Comparison of ENCODE assay signal across 11 mouse cellular contexts in genomic region chr7:71064446-71065391, GRCm38 (mm10).
DNase-seq lines count a peak whose midpoint lies in the region; ATAC-seq lines count a peak whose summit lies in the region.
"Had no signal": no experiment of that assay in that cellular context is flagged by ENCODE, and none has a peak within 500 bp of the region (broad histone marks: within the 10 kb centered on the region; RNA-seq: fewer than 3 reads in every experiment).

No protein-coding gene starts in this region.

- peaks cover 17% of the 10 kb centered on the region for H3K4me1 ChIP-seq in forebrain, embryonic 12.5 days
- peaks cover 6% of the 10 kb centered on the region for H3K4me1 ChIP-seq in midbrain, embryonic 11.5 days (ENCODE audit: control insufficient read depth, insufficient read depth, low read length)
- H3K4me1 ChIP-seq: liver, embryonic 13.5 days had no signal

- no peak overlapping the region for H3K4me3 ChIP-seq in forebrain, embryonic 12.5 days (replicated peaks)
- no peak overlapping the region for H3K4me3 ChIP-seq in midbrain, embryonic 11.5 days (ENCODE audit: low read depth, low read length)
- H3K4me3 ChIP-seq: liver, embryonic 13.5 days had no signal

- no peak overlapping the region for H3K27ac ChIP-seq in forebrain, embryonic 12.5 days
- no peak overlapping the region for H3K27ac ChIP-seq in midbrain, embryonic 11.5 days (ENCODE audit: low read depth, low read length)
- H3K27ac ChIP-seq: liver, embryonic 13.5 days had no signal

- H3K9ac ChIP-seq in forebrain, embryonic 12.5 days = no peak overlapping the region
- no peak overlapping the region for H3K9ac ChIP-seq in midbrain, embryonic 11.5 days (ENCODE audit: low read length)
- H3K9ac ChIP-seq: liver, embryonic 13.5 days had no signal

- H3K36me3 ChIP-seq in forebrain, embryonic 12.5 days (replicated peaks) = no peaks in the 10 kb centered on the region
- no peaks in the 10 kb centered on the region for H3K36me3 ChIP-seq in midbrain, embryonic 11.5 days (ENCODE audit: control insufficient read depth, insufficient read depth, low read length)
- H3K36me3 ChIP-seq: liver, embryonic 13.5 days had no signal

- peak; percentile 11 for DNase-seq in heart, adult 8-10 months (ENCODE audit: low spot score)
- no peak for DNase-seq in heart, postnatal 14 days
- DNase-seq in Muller cell, postnatal 12 days (ENCODE audit: inconsistent ontology term) = peak; percentile 33
- peak; percentile 92 for DNase-seq in midbrain, embryonic 11.5 days (ENCODE audit: low spot score, missing footprints)
- DNase-seq in right cerebral cortex, adult 18-20 months = no peak
- no peak for DNase-seq in layer of hippocampus, adult 9-11 months
- DNase-seq in cerebellum, adult 8-10 months = no peak
- DNase-seq: adrenal gland, postnatal 36 days; cerebellum, adult 9-11 months; liver, embryonic 13.5 days had no signal

- under 1% methylated on average over 14 of the region's 14 CpGs for WGBS in forebrain, embryonic 12.5 days
- WGBS in midbrain, embryonic 11.5 days = 6% methylated on average over 14 of the region's 14 CpGs

- ATAC-seq in forebrain, embryonic 12.5 days (ENCODE audit: low FRiP score) = no peak; the same call in 1 of the 2 replicates
- peak; percentile 64; the same call in 1 of the 2 replicates for ATAC-seq in midbrain, embryonic 11.5 days (ENCODE audit: low FRiP score)

- H3K4me2 ChIP-seq in forebrain, embryonic 12.5 days = peak overlapping the region; percentile 36
- peak overlapping the region; percentile 5; the same call in 1 of the 2 replicates for H3K4me2 ChIP-seq in midbrain, embryonic 11.5 days
- H3K4me2 ChIP-seq: liver, embryonic 13.5 days had no signal

- intact Hi-C loops in heart, postnatal 14 days (cut with DNase I) = no loop called here

- H3K27me3 ChIP-seq in forebrain, embryonic 12.5 days = no peaks in the 10 kb centered on the region
- H3K27me3 ChIP-seq in midbrain, embryonic 11.5 days (ENCODE audit: control insufficient read depth, insufficient read depth, low read length) = no peaks in the 10 kb centered on the region
- H3K27me3 ChIP-seq: liver, embryonic 13.5 days had no signal

- H3K9me3 ChIP-seq in forebrain, embryonic 12.5 days = no peaks in the 10 kb centered on the region
- H3K9me3 ChIP-seq in midbrain, embryonic 11.5 days (ENCODE audit: control insufficient read depth, low read length) = no peaks in the 10 kb centered on the region
- H3K9me3 ChIP-seq: liver, embryonic 13.5 days had no signal

Comparison
In these comparisons a context has a peak if more than half of its experiments do, and no peak if none do; other contexts are left out.
1. DNase-seq: peak in heart, adult 8-10 months (single experiment), Muller cell, postnatal 12 days (single experiment) and midbrain, embryonic 11.5 days (single experiment); none in heart, postnatal 14 days (0 of 2), right cerebral cortex, adult 18-20 months (single experiment), layer of hippocampus, adult 9-11 months (single experiment) and cerebellum, adult 8-10 months (single experiment).